Comparison of ENCODE assay signal across 8 mouse cellular contexts in the genomic region with DNA sequence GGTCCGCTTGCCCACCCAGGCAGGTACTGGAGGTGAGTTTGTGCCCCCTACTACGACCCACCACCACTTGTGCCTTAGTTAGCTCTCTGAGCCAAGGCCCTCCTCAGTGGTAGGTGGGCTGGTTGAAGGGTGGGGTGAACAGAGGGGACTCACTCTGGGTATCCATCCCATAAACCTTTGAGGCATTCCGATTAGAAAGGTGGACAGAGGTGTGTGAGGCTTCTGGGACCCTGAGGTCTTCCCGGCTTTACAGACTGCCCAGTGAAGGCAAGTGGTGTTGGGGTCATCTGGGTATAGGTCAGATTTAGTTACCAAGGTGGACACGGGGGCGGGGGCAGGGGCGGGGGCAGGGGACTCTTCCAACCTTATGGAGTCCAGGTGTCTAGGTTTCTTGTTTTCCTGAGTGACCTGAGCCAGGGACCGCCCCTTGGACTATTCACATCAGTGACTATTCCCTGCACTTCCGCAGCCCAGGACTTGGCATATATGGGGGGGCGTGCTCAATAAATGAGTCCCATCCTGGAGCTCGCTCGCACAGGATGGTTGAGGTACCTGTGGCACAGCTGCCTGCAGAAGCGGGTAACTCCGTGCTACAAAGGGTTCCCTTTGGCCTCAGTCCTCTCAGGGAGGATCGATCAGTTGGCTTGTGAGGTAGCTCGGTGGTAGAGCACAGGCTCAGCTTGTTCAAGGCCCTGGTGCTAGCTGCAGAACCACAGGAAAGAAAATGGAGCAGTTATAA. TPM values are rescaled to one million over a fixed set of nuclear protein-coding genes. Genes with fewer than 3 reads are reported as not detected.
DNase-seq lines count a peak whose midpoint lies in the region; ATAC-seq and TF ChIP-seq lines count a peak whose summit lies in the region.

No protein-coding gene starts in this region.

- peak overlapping the region; percentile 70 to 86; a peak in 3 of 4 replicates for H3K4me3 ChIP-seq in ES-E14 (ENCODE audit: insufficient read depth in 1 of 2, low read depth in 1 of 2, low read length in 2 of 2, poor library complexity in 1 of 2, severe bottlenecking in 1 of 2)
- H3K4me3 ChIP-seq in hindbrain, embryonic 15.5 days = peak overlapping the region; percentile 85
- peak overlapping the region; percentile 35 to 59; a peak in 3 of 4 replicates for H3K4me3 ChIP-seq in liver, embryonic 14.5 days (ENCODE audit: insufficient read depth in 1 of 2, low read depth in 2 of 2, low read length in 2 of 2)

- WGBS in hindbrain, embryonic 15.5 days = 68% methylated on average over 16 of the region's 16 CpGs
- WGBS in liver, embryonic 14.5 days (ENCODE audit: insufficient replicate concordance) = 66% methylated on average over 16 of the region's 16 CpGs

- peaks cover 12 to 49% of the 10 kb centered on the region in 2 experiments; a peak in 3 of 4 replicates for H3K4me1 ChIP-seq in ES-E14 (ENCODE audit: control insufficient read depth in 2 of 2, insufficient read depth in 2 of 2, low read length in 2 of 2, poor library complexity in 1 of 2)
- H3K4me1 ChIP-seq in hindbrain, embryonic 15.5 days (replicated peaks) = peaks cover 65% of the 10 kb centered on the region
- H3K4me1 ChIP-seq in liver, embryonic 14.5 days (replicated peaks; ENCODE audit: control insufficient read depth in 2 of 2, insufficient read depth in 2 of 2, low read length in 1 of 2) = peaks cover 0 to 5% of the 10 kb centered on the region in 2 experiments; a peak in 1 of 4 replicates

- TF ChIP-seq CTCF in liver, embryonic 14.5 days (IDR thresholded peaks at IDR 0.05; ENCODE audit: low read depth) = no peak

- peak overlapping the region; percentile 37 for H3K27ac ChIP-seq in ES-E14 (ENCODE audit: insufficient read depth, low read depth, low read length, poor library complexity, severe bottlenecking)
- peak overlapping the region; percentile 92 for H3K27ac ChIP-seq in hindbrain, embryonic 15.5 days (replicated peaks)
- H3K27ac ChIP-seq in liver, embryonic 14.5 days = no peak overlapping the region

- in situ Hi-C loops in ES-E14 (cut with MboI; ENCODE audit: low sequenced_read_pairs in 2 of 2, unreplicated experiment in 2 of 2) = no loop called here

- peaks cover 5% of the 10 kb centered on the region; the same call in 1 of the 2 replicates for H3K36me3 ChIP-seq in ES-E14 (ENCODE audit: control insufficient read depth, insufficient read depth, low read length, poor library complexity, severe bottlenecking)
- no peaks in the 10 kb centered on the region for H3K36me3 ChIP-seq in hindbrain, embryonic 15.5 days
- no peaks in the 10 kb centered on the region for H3K36me3 ChIP-seq in liver, embryonic 14.5 days (replicated peaks; ENCODE audit: control insufficient read depth, insufficient read depth, low read depth)

- no peaks in the 10 kb centered on the region for H3K27me3 ChIP-seq in hindbrain, embryonic 15.5 days
- peaks cover 17% of the 10 kb centered on the region for H3K27me3 ChIP-seq in liver, embryonic 14.5 days (ENCODE audit: control insufficient read depth, insufficient read depth, low read length)

- H3K9me3 ChIP-seq in ES-E14 (ENCODE audit: control insufficient read depth, insufficient read depth, low read depth, low read length) = no peaks in the 10 kb centered on the region
- H3K9me3 ChIP-seq in hindbrain, embryonic 15.5 days = no peaks in the 10 kb centered on the region
- no peaks in the 10 kb centered on the region for H3K9me3 ChIP-seq in liver, embryonic 14.5 days (ENCODE audit: control insufficient read depth, low read length)

- TF ChIP-seq EP300 in liver, embryonic 14.5 days (IDR thresholded peaks at IDR 0.05; ENCODE audit: low read depth) = no peak

- DNase-seq in cerebellum, adult 11-12 months = peak; percentile 33
- DNase-seq in cerebellum, adult 9-11 months = no peak
- no peak for DNase-seq in ES-E14 (ENCODE audit: low read depth, low spot score)
- no peak for DNase-seq in liver, embryonic 14.5 days (ENCODE audit: low read depth in 3 of 3, low spot score in 3 of 3)
- DNase-seq in retina, embryonic 14.5 days (ENCODE audit: low spot score) = no peak
- no peak for DNase-seq in urinary bladder, adult 2 months (ENCODE audit: low spot score)
- DNase-seq in cerebellum, adult 9-10 months = no peak

- H3K4me2 ChIP-seq in hindbrain, embryonic 15.5 days = peak overlapping the region; percentile 89
- H3K4me2 ChIP-seq in liver, embryonic 14.5 days (ENCODE audit: low read depth) = peak overlapping the region; percentile 61

- peak overlapping the region; percentile 83 for H3K9ac ChIP-seq in ES-E14 (ENCODE audit: insufficient read depth, low read depth, low read length, poor library complexity, severe bottlenecking)
- H3K9ac ChIP-seq in hindbrain, embryonic 15.5 days = peak overlapping the region; percentile 83
- no peak overlapping the region for H3K9ac ChIP-seq in liver, embryonic 14.5 days (replicated peaks)

- 0 out of 2 replicates have a peak, but pooled peaks have one; percentile 33 for ATAC-seq in hindbrain, embryonic 15.5 days (ENCODE audit: low FRiP score, low read depth)
- ATAC-seq in liver, embryonic 14.5 days (ENCODE audit: insufficient read depth) = no peak

TF ChIP-seq in ES-E14, 5 proteins besides CTCF, POLR2A, EP300 and RAD21:
- no peak for TF ChIP-seq MAFK (IDR thresholded peaks at IDR 0.05; ENCODE audit: insufficient read depth, low read depth, low read length)
- TF ChIP-seq HCFC1 (IDR thresholded peaks at IDR 0.05; ENCODE audit: borderline replicate concordance, insufficient read depth, low read length) = no peak
- no peak for TF ChIP-seq ZC3H11A (IDR thresholded peaks at IDR 0.05; ENCODE audit: borderline replicate concordance, low read depth, low read length)
- TF ChIP-seq ZNF384 (IDR thresholded peaks at IDR 0.05; ENCODE audit: low read depth, low read length) = no peak
- TF ChIP-seq CHD2 (IDR thresholded peaks at IDR 0.05; ENCODE audit: low read depth, low read length) = no peak
TF ChIP-seq in ES-E14: peak in this region for 0.

RNA-seq across cellular contexts. Expression of gene Src, which starts 6.8 kb away (rescaled TPM):
- 32.5 and 36.7 TPM in 2 replicates for total RNA-seq in ES-E14 (2012; rRNA removed)
- polyA plus RNA-seq in hindbrain, embryonic 15.5 days (2015; fragmentation: Nextera tagmentation; extraction: Ambion mirVana) = 34.4 and 38.4 TPM in 2 replicates
- 2.3 and 2.4 TPM in 2 replicates for polyA plus RNA-seq in liver, embryonic 14.5 days (2012; rRNA removed)
- polyA plus RNA-seq in liver, embryonic 14.5 days (2014; fragmentation: Nextera tagmentation; extraction: Ambion mirVana) = 0.90 and 1.2 TPM in 2 replicates
- 63.4 and 72.7 TPM in 2 replicates for polyA plus RNA-seq in urinary bladder, adult 2 months (2012; rRNA removed)

RNA-seq across cellular contexts. Expression of gene Manbal, which starts 57.7 kb away (rescaled TPM):
- total RNA-seq in ES-E14 (2012; rRNA removed) = 39.4 and 44.9 TPM in 2 replicates
- polyA plus RNA-seq in hindbrain, embryonic 15.5 days (2015; fragmentation: Nextera tagmentation; extraction: Ambion mirVana) = 102 and 114 TPM in 2 replicates
- 13.4 and 14.6 TPM in 2 replicates for polyA plus RNA-seq in liver, embryonic 14.5 days (2012; rRNA removed)
- 9.1 and 10.1 TPM in 2 replicates for polyA plus RNA-seq in liver, embryonic 14.5 days (2014; fragmentation: Nextera tagmentation; extraction: Ambion mirVana)
- polyA plus RNA-seq in urinary bladder, adult 2 months (2012; rRNA removed) = 115 and 117 TPM in 2 replicates

Comparison
In these comparisons a context has a peak if more than half of its experiments do, and no peak if none do; other contexts are left out.
1. RNA of gene Src, which starts 6.8 kb away (polyA plus RNA-seq): 63.4 to 72.7 TPM in urinary bladder, adult 2 months and 34.4 to 38.4 TPM in hindbrain, embryonic 15.5 days; 0.90 to 2.4 TPM in liver, embryonic 14.5 days; every median in the first group is over 10 times any median in the second.
2. Peak in every context shown above with its lines, with median percentiles within 50 percentile points of each other: H3K4me3 ChIP-seq.